Mouse (Mus musculus): ENCODE measurements around the gene Parp6.

The Parp6 gene

DNA sequence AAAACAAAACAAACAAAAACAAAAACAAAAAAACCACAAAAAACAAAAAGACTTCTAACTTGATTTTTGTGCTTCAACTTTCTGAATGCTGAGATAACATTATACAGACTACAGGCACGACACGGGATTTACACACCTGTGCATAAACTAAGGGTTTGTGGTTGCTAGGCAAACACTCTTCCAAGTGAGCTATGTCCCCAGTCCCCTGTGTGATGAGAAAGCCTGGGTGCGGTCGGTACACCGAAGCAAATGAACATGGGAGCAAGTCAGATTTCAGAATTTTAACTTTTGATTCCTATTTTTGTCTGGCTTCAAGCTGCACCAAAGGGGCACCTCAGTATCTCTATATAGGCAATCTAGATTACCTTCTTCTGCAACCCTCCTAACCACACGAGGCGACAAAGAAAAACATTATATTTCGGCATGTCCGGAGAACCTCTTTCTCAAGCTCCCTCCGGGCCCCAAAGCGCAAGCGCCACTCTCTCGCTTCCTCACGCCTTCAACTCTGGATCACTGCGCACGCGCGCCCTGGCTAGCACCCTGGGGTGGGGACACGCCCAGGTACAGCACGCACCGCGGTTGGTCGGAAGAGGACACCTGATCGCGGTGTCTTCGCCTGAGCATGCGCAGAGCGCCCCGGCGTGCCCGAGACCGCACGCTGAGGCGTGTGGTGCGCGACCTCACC lies at the start of gene Parp6:
Parp6 (plus strand) TSS at position 663 of the 685 bp plus-strand sequence.
- peak; percentile 96 for DNase-seq (ENCODE audit: low read depth, low spot score)

- DNase-seq (ENCODE audit: low read depth, low spot score) = no peak
These were observed 45.2 kb upstream of the Parp6 start for GRCm38 (mm10) chr9:59571852-59572251.

DNA sequence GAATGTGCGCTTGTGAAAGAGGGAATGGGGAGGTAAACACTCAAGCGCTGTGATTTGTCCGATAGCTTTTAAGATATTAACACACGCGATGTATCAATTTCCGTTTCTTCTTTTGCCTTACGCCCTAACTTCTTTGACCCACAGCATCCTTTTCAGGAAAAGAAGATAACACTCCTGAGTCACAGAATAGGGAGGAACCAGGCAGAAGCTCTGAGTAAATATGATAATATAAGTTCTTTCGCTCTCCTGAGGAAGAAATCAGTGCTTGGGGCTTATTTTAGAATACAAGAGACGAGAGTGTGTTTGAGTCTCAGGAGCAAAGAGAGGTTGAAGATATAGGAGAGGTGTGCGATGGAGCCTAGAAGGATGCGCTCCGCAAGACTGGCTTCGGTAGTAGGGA lies 39.7 kb upstream of the Parp6 start:
- DNase-seq (ENCODE audit: low read depth, low spot score) = no peak

GRCm38 (mm10) chr9:59577844-59578504 lies 39.1 kb upstream of the Parp6 start, which contains the start of gene Celf6:
Gene Celf6 (plus strand): TSS chr9:59577917.
- peak; percentile 55 for DNase-seq (ENCODE audit: low read depth, low spot score)

GRCm38 (mm10) chr9:59578505-59578867 lies 38.6 kb upstream of the Parp6 start:
- no peak for DNase-seq (ENCODE audit: low read depth, low spot score)

- no peak for DNase-seq (ENCODE audit: low read depth, low spot score)
These were observed 32.2 kb upstream of the Parp6 start for GRCm38 (mm10) chr9:59584871-59585308.

GRCm38 (mm10) chr9:59588252-59588651 lies 28.8 kb upstream of the Parp6 start:
- DNase-seq (ENCODE audit: low read depth, low spot score) = no peak

DNA sequence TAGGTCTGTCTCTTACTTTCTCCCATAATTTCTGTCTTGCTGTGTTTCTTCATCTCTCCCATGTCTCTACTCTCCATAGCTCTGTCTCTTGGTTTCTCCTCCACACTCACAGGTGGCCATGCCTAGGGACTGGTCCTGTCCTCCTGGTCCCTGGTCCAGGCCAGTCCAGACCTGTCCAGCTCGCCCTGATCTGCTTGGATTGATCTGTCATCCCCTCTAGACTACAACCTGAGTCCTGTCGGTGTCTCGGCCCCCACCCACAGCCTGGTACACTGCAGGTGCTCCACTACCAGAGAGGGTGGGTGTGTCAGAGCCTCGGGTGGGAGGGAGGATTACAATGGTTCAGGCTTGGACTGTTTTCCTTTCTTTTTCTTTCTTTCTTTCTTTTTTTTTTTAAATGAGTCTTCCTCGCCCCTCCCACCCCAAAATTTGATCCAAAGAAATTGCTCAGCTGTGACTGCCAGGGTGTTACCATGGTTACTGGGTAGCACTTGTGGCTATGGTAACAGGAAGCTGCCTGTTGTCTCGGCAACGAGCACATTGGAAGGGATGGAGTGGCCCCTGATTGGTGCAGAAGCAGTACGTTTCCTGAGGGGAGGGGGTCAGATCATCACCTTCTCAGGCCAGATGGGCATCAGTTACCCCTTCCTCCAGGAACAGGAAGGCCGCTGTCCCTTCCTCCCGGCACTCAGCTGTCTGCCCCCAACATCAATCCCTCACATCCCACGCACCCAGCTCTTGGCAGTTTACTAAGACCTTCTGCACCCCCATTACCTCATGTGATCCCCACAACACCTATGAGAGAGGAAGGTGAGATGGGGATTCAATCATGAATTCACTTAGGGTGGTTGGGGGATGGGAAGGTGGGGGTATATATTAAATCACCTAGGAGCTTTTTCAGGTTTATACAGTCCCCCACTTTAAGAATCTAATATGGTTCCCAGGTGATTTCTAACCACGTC lies 28.1 kb upstream of the Parp6 start:
- DNase-seq (ENCODE audit: low read depth, low spot score) = no peak

- DNase-seq (ENCODE audit: low read depth, low spot score) = no peak
These were observed 27.2 kb upstream of the Parp6 start for GRCm38 (mm10) chr9:59589703-59590439.

DNA sequence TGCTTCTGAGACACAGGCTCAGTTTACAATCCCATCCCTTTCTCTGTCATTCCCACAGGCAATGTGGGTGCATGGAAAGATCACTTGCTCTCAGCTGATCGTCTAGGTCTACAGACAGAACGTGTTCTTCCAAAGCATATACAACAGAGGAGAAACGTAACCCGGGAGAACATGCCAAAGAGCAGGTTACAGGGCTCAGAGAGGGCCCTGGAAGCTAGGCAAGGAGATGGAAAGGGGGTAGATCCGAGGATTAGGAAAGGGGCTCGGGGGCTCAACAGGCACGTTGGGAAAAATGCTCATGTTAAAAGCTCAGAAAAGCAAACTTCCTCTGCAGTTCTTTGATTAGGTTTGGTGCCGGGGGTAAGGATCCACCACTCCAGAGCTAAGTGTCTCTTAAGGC lies 15.4 kb upstream of the Parp6 start:
- no peak for DNase-seq (ENCODE audit: low read depth, low spot score)

- no peak for DNase-seq (ENCODE audit: low read depth, low spot score)
These were observed 11.1 kb upstream of the Parp6 start for GRCm38 (mm10) chr9:59605967-59606366.

- no peak for DNase-seq (ENCODE audit: low read depth, low spot score)
These were observed 6.1 kb upstream of the Parp6 start for GRCm38 (mm10) chr9:59610950-59611349.

DNA sequence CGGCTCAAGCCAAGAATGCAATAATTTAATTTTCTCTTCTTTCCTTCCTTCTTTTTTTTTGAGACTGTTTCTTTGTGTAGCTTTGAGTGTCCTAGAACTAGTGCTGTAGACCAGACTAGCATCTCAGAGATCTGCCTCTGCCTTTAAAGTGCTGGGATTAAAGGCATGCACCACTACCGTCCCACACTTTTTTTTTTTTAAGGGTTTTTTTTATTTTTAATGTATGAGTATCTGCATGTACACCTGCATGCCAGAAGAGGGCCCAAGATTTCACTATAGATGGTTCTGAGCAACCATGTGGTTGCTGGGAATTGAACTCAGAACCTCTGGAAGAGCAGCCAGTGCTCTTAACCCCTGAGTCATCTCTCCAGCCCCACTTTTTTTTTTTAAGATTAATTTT lies 1.3 kb upstream of the Parp6 start:
- no peak for DNase-seq (ENCODE audit: low read depth, low spot score)

- DNase-seq (ENCODE audit: low read depth, low spot score) = no peak
These were observed 356 bp downstream of the Parp6 start for GRCm38 (mm10) chr9:59617307-59617973.

DNA sequence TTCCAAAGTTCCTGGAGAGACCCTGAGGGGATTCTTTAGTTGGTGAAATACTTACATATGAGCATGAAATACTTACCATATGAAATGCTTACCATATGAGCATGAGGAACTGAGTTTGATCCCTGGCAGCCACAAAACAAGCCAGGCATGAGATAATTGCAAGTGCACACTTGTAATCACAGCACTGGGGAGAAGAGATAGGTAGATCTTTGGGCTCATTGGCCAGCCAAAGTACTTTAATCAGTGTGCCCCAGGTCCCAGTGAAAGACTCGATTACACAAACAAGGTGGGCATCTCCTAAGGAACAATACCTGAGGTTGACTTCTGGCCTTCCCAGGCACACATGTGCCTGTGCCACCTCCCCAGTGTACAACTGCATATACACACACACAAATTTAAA lies 21.3 kb downstream of the Parp6 start:
- no peak for DNase-seq (ENCODE audit: low read depth, low spot score)

- no peak for DNase-seq (ENCODE audit: low read depth, low spot score)
These were observed 22.9 kb downstream of the Parp6 start for GRCm38 (mm10) chr9:59639936-59640335.

GRCm38 (mm10) chr9:59641320-59641719 lies 24.2 kb downstream of the Parp6 start:
- no peak for DNase-seq (ENCODE audit: low read depth, low spot score)

- no peak for DNase-seq (ENCODE audit: low read depth, low spot score)
These were observed 32.8 kb downstream of the Parp6 start for GRCm38 (mm10) chr9:59649911-59650310.

GRCm38 (mm10) chr9:59653371-59653770 lies 36.3 kb downstream of the Parp6 start:
- peak; percentile 54 for DNase-seq (ENCODE audit: low read depth, low spot score)

- no peak for DNase-seq (ENCODE audit: low read depth, low spot score)
These were observed 37.4 kb downstream of the Parp6 start for GRCm38 (mm10) chr9:59654450-59654983.

Measured in c-Kit-negative CD71-positive TER-119-positive erythroid progenitor cells, embryonic 14.5 days (primary cell).